Mouse (Mus musculus) limb, embryonic 14.5 days (tissue): ENCODE measurements around the gene Capn1. TPM values are rescaled to one million over a fixed set of nuclear protein-coding genes. Genes with fewer than 3 reads are reported as not detected.

Experiments
- ATAC-seq: fragments of 200-750 bp; cut with Nextera tagmentation; 2 replicates; pipeline ENCODE4 v1.8.0; 2017; ENCODE audit warnings: low read depth, moderate number of reproducible peaks, moderate TSS enrichment; ENCODE audit not compliant: low FRiP score
- DNase-seq: peaks from one replicate; pipeline ENCODE4 v3.0.0-alpha.2; 2015; ENCODE audit warnings: low spot score
- H3K27ac ChIP-seq: fragments of 300-500 bp; sonication (generic); replicated peaks from 2 replicates; pipeline ENCODE4 v1.5.1; 2014; ENCODE audit warnings: low read depth, mild to moderate bottlenecking, low read length, moderate library complexity, mixed read lengths
- H3K27me3 ChIP-seq: fragments of 300-500 bp; sonication (generic); 2 replicates; pipeline ENCODE4 v1.6.1; 2014; ENCODE audit warnings: low read length, mixed read lengths; ENCODE audit not compliant: control insufficient read depth, insufficient read depth
- H3K36me3 ChIP-seq: fragments of 300-500 bp; sonication (generic); 2 replicates; pipeline ENCODE4 v1.6.1; 2014; ENCODE audit warnings: mild to moderate bottlenecking, low read length, moderate library complexity, mixed read lengths; ENCODE audit not compliant: control insufficient read depth, insufficient read depth
- H3K4me1 ChIP-seq: fragments of 300-500 bp; sonication (generic); 2 replicates; pipeline ENCODE4 v1.6.1; 2014; ENCODE audit warnings: antibody characterized with exemption, low read length, mixed read lengths; ENCODE audit not compliant: control insufficient read depth, insufficient read depth
- H3K4me2 ChIP-seq: fragments of 300-500 bp; sonication (generic); replicated peaks from 2 replicates; pipeline ENCODE4 v1.6.1; 2014; ENCODE audit warnings: low read depth, mild to moderate bottlenecking, low read length, moderate library complexity; ENCODE audit not compliant: severe bottlenecking
- H3K4me3 ChIP-seq: fragments of 300-500 bp; sonication (generic); replicated peaks from 2 replicates; pipeline ENCODE4 v1.5.1; 2014; ENCODE audit warnings: low read length
- H3K9ac ChIP-seq: fragments of 300-500 bp; sonication (generic); 2 replicates; pipeline ENCODE4 v1.6.1; 2014; ENCODE audit warnings: mild to moderate bottlenecking, low read depth, low read length, moderate library complexity; ENCODE audit not compliant: severe bottlenecking
- H3K9me3 ChIP-seq: fragments of 300-500 bp; sonication (generic); 2 replicates; pipeline ENCODE4 v1.6.1; 2016; ENCODE audit warnings: low read length; ENCODE audit not compliant: control insufficient read depth
- POLR2A ChIP-seq: fragments of 200-500 bp; IDR thresholded peaks from 2 replicates; pipeline ENCODE4 v1.8.0; 2012; ENCODE audit warnings: inconsistent platforms, mild to moderate bottlenecking, moderate library complexity, borderline replicate concordance; ENCODE audit not compliant: insufficient read depth, insufficient read length; ENCODE audit errors: extremely low read depth
- WGBS: fragments of 180-500 bp; shearing (Covaris S2); extraction: QIAGEN DNeasy Blood & Tissue Kit; methylation state at CpG from one replicate; pipeline ENCODE4 v1.1.7; 2014; 5-methylcytosine and 5-hydroxymethylcytosine counted together
- polyA plus RNA-seq, 2 experiments: library from polyadenylated mRNA; depleted of rRNA in 1 of 2; stranded (reverse) in 1 of 2; unstranded in 1 of 2; fragments of >200 nt; fragmentation: Nextera tagmentation in 1 of 2; extraction: Ambion mirVana in 1 of 2; gene quantifications; 2 replicates each; pipeline versions ENCODE4 v1.2.1 to v1.2.3; 2012 to 2014

Gene Capn1
- polyA plus RNA-seq, 2 experiments = 19.7 to 29.0 TPM

DNA sequence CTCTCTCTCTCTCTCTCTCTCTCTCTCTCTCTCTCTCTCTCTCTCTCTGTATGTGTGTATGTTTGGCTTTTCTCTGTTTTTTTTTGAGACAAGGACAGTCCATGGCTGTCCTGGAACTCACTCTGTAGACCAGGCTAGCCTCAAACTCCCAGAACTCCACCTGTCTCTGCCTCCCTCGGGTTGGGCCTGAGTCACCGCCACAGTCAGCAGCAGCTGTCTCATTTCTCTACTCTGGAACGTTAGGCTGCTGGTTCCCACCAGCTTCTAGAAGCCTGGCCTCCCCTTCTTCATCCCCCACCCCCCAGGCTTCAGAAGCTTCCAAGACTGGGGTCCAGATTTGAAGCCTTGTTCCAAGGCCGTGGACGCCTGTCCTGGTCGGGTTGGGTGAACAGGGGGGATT is 26.1 kb downstream of the Capn1 start:
- no peak overlapping the region for H3K4me2 ChIP-seq
- 67% methylated on average over 6 of the region's 6 CpGs for WGBS
- TF ChIP-seq POLR2A = no peak
- H3K9ac ChIP-seq = no peak overlapping the region
- no peaks in the 10 kb centered on the region for H3K27me3 ChIP-seq
- H3K27ac ChIP-seq = no peak overlapping the region; the same call in 1 of the 2 replicates
- H3K4me1 ChIP-seq = peaks cover 6% of the 10 kb centered on the region
- H3K9me3 ChIP-seq = no peaks in the 10 kb centered on the region
- H3K4me3 ChIP-seq = no peak overlapping the region
- no peak for DNase-seq
- no peaks in the 10 kb centered on the region; the same call in 1 of the 2 replicates for H3K36me3 ChIP-seq
- no peak for ATAC-seq

DNA sequence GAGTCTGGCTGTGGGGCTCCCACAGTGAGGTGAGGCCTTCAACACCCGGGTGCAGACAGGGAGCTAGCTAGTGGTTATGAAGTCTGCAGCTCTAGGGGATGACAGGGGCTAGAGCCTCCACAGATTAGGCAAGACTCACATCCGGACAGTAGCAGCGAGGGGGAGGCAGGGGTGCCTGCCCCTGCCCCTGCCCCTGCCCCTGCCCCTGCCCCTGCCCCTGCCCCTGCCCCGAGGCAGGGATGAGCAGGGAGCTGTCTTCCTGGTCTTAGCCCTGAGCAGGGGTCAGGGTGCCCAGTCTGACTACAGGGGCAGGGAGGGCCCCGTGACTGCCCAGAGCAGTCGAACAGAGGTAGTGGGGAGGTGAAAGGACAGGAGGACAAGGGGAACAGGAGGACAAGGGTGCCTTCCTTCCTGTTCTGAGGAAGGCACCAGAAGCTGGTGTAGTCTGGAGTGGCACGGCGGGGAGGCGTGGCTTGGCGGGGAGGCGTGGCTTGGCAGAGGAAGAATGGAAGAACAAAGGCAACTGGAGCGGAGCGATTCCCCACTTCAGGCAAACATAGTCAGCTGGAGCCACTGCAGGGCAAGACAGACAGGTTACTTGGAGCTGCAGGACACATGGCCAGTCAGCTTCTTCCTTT is 26.8 kb downstream of the Capn1 start:
- H3K9me3 ChIP-seq = no peaks in the 10 kb centered on the region
- WGBS = 9% methylated on average over 10 of the region's 13 CpGs
- peaks cover 6% of the 10 kb centered on the region for H3K4me1 ChIP-seq
- H3K9ac ChIP-seq = peak overlapping the region; percentile 28; the same call in 1 of the 2 replicates
- H3K27ac ChIP-seq = peak overlapping the region; percentile 52; the same call in 1 of the 2 replicates
- no peaks in the 10 kb centered on the region for H3K27me3 ChIP-seq
- TF ChIP-seq POLR2A = 0 out of 2 replicates have a peak, but pooled peaks have one; percentile 18
- no peaks in the 10 kb centered on the region; the same call in 1 of the 2 replicates for H3K36me3 ChIP-seq
- H3K4me3 ChIP-seq = no peak overlapping the region
- ATAC-seq (no peak), DNase-seq (peak; percentile 26)
- peak overlapping the region; percentile 31 for H3K4me2 ChIP-seq

DNA sequence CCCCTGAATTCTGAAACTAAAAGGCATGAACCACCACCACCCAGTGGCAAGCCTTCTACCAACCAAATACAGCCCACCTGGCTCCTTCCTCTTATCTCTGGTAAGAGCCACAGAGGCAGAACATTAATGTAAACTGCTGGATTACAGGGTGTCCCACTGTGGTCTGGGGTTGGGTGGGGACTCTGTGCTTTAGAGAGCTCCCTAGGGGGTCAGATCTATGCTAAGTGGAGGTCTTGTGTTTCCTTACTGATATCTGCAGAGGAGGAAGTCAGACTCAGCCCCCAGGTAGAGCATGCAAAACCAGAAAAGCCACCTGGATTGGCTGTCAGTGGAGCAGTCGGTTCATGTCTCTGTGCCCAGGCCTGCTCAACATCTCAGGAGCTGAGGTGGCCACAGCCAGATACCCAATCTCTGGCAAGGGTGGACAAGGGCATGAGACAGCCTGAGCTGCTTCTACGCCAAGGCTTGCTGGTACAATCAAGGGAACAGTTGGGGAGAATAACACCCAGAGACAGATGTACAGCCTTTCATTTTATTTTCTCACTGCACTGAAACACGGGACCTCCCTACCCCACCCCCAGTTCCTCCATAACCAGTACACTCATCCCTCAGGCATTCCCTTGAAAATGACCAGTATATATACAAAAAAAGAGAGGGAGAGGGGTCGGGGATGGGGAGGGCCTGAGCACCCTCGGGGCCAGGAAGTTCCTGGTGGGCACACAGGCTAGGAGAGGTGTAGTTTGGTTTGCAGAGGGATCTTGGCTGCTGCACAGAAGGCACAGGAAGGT is 27.5 kb downstream of the Capn1 start:
- 0 out of 2 replicates have a peak overlapping the region, but pooled peaks have one; percentile 13 for H3K27ac ChIP-seq
- 53% methylated on average over 5 of the region's 5 CpGs for WGBS
- peak overlapping the region; percentile 28; the same call in 1 of the 2 replicates for H3K9ac ChIP-seq

DNA sequence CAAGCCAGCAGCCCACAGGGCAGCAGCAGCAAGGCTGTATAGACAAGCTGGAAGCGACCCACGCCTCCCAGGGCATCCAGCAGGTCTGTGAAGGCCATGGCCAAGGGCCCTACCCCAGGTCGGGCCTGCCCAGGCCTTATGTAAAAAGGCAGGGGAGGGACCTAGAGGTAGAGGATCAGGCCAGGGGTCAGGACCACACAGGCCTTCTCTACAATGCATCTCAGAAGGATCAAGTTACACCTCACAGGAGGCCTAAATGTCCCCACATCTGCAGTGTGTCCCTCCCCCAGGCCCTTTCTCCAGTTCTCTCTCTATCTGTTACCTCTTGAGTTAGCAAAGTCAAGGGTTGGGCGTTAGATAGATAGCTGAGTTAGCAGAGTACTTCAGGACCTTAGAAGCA is 29.7 kb downstream of the Capn1 start, which contains the start of gene Slc22a20:
TSS of gene Slc22a20 (minus strand) at position 101 of the 400 bp plus-strand sequence.
- ATAC-seq = no peak
- DNase-seq = no peak
- no peaks in the 10 kb centered on the region for H3K9me3 ChIP-seq
- TF ChIP-seq POLR2A = no peak
- H3K4me1 ChIP-seq = peaks cover 6% of the 10 kb centered on the region
- H3K27me3 ChIP-seq = no peaks in the 10 kb centered on the region
- H3K9ac ChIP-seq = no peak within 1 kb of the TSS
- no peak within 1 kb of the TSS for H3K4me3 ChIP-seq
- no peak within 1 kb of the TSS for H3K27ac ChIP-seq
- no peaks in the 10 kb centered on the region for H3K36me3 ChIP-seq
- H3K4me2 ChIP-seq = no peak within 1 kb of the TSS
- WGBS = 43% methylated on average over 4 of the region's 4 CpGs

More for the DNA sequence above, 27.5 kb downstream of the Capn1 start:
- H3K9me3 ChIP-seq = no peaks in the 10 kb centered on the region
- no peaks in the 10 kb centered on the region for H3K36me3 ChIP-seq
- ATAC-seq (no peak), DNase-seq (no peak)
- H3K27me3 ChIP-seq = no peaks in the 10 kb centered on the region
- H3K4me2 ChIP-seq = no peak overlapping the region
- no peak for TF ChIP-seq POLR2A
- no peak overlapping the region for H3K4me3 ChIP-seq
- H3K4me1 ChIP-seq = peaks cover 6% of the 10 kb centered on the region

DNA sequence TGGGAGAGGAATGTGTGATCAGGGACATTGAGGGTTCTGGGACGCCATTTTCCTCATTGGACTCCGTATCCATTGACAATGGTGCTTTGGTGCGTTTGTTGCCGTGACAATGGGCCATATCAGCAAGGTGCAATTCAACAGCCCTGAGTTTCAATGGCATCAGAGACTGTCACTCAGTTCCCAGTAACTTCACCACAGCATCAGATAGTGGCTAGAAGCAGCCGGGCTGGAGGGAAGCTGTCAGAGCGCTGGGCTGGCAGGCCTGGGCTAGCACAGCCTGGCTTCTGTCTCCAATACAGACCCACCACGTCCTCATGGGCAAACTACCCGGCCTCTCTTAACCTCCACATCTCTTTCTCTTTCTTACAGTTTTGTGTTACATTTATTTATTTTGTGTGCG is 35.2 kb downstream of the Capn1 start:
- H3K4me3 ChIP-seq = no peak overlapping the region
- TF ChIP-seq POLR2A = no peak
- no peaks in the 10 kb centered on the region for H3K27me3 ChIP-seq
- H3K9me3 ChIP-seq = no peaks in the 10 kb centered on the region
- no peak overlapping the region for H3K9ac ChIP-seq
- DNase-seq = no peak
- H3K4me1 ChIP-seq = no peaks in the 10 kb centered on the region
- H3K4me2 ChIP-seq = no peak overlapping the region
- ATAC-seq = no peak
- H3K36me3 ChIP-seq = no peaks in the 10 kb centered on the region
- WGBS = 80% methylated on average over 9 of the region's 9 CpGs
- no peak overlapping the region for H3K27ac ChIP-seq
